In the genomic region with DNA sequence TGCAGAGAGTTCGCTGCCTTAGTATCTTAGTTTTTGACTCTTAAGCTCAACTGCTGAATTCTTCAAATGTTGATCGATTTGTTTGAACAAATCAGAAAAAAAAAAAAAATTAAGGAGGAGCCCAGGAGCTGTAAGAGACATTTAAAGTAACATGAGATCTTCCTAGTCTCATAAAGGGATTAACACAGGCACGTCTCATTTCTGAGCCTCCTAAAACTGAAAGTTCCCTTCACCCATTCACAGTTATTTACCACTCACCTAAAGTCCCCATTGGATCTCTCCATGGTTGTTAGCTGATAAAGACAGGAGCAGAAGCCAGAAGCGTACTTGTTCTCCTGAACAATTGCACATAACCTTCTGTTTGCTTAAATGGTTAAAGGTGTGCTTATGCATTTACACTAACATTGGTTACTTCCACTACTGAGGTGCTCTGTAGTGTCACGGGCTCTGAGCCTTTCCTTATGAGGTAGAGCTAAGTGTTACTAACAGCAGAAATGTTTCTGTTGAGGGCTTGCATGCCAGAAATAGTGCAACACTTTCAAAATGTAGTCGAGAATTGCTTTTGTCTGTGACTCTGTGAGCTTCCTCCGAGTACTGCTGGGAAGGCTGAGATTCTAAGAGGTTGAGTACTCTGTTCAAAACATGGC, we compare ENCODE assay signal across 9 mouse cellular contexts. TPM values are rescaled to one million over a fixed set of nuclear protein-coding genes. Genes with fewer than 3 reads are reported as not detected.
DNase-seq lines count a peak whose midpoint lies in the region; ATAC-seq and TF ChIP-seq lines count a peak whose summit lies in the region.
"Had no signal": no experiment of that assay in that cellular context is flagged by ENCODE, and none has a peak within 500 bp of the region (broad histone marks: within the 10 kb centered on the region; RNA-seq: fewer than 3 reads in every experiment).

Gene Hnmt (minus strand): TSS at position 51 of the 647 bp plus-strand sequence.

- no peaks in the 10 kb centered on the region for H3K27me3 ChIP-seq in forebrain, embryonic 11.5 days (ENCODE audit: control insufficient read depth, insufficient read depth, low read length)
- H3K27me3 ChIP-seq in hindbrain, postnatal 0 days (ENCODE audit: insufficient read depth, low read length): no peaks in the 10 kb centered on the region
- H3K27me3 ChIP-seq in liver, embryonic 13.5 days: no peaks in the 10 kb centered on the region

- peak within 1 kb of the TSS; percentile 57 for H3K4me2 ChIP-seq in forebrain, embryonic 11.5 days (ENCODE audit: low read depth, low read length, severe bottlenecking)
- peak within 1 kb of the TSS; percentile 68 for H3K4me2 ChIP-seq in hindbrain, postnatal 0 days (ENCODE audit: low read depth, low read length)
- peak within 1 kb of the TSS; percentile 56 for H3K4me2 ChIP-seq in liver, embryonic 13.5 days

- DNase-seq in left cerebral cortex, adult 2 months (ENCODE audit: extremely low spot score in 1 of 2, low spot score in 2 of 2): no peak
- no peak for DNase-seq in left cerebral cortex, adult 9 months (ENCODE audit: low spot score in 2 of 2)
- no peak for DNase-seq in forebrain, embryonic 11.5 days (ENCODE audit: low spot score)
- DNase-seq in hindbrain, postnatal 0 days (ENCODE audit: low spot score): no peak
- DNase-seq in liver, embryonic 13.5 days: no peak
- DNase-seq in retina, embryonic 14.5 days (ENCODE audit: low spot score): peak; percentile 2
- no peak for DNase-seq in spleen, adult 12 weeks (ENCODE audit: low spot score)

- intact Hi-C loops in left cerebral cortex, adult 2 months (cut with DNase I): no loop called here

- no peak for TF ChIP-seq CTCF in left cerebral cortex, adult 2 months (IDR thresholded peaks at IDR 0.05)
- no peak for TF ChIP-seq CTCF in hindbrain, postnatal 0 days (IDR thresholded peaks at IDR 0.05; ENCODE audit: low read depth)

- ATAC-seq in forebrain, embryonic 11.5 days (replicated peaks; ENCODE audit: low FRiP score): no peak
- ATAC-seq in hindbrain, postnatal 0 days: no peak
- ATAC-seq in liver, embryonic 13.5 days (ENCODE audit: low read depth): no peak
- no peak for ATAC-seq in activated CD4-positive, CD25-positive, alpha-beta regulatory T cell, adult 4 months

- H3K4me1 ChIP-seq in forebrain, embryonic 11.5 days (replicated peaks; ENCODE audit: control insufficient read depth, insufficient read depth, low read length): no peaks in the 10 kb centered on the region
- H3K4me1 ChIP-seq in hindbrain, postnatal 0 days (ENCODE audit: insufficient read depth, low read length): no peaks in the 10 kb centered on the region
- 0 out of 2 replicates have a peak, but pooled peaks cover 7% of the 10 kb centered on the region for H3K4me1 ChIP-seq in liver, embryonic 13.5 days (replicated peaks)

- peak within 1 kb of the TSS; percentile 60 for H3K4me3 ChIP-seq in left cerebral cortex, adult 2 months
- peak within 1 kb of the TSS; percentile 29 for H3K4me3 ChIP-seq in forebrain, embryonic 11.5 days (ENCODE audit: low read depth, low read length)
- peak within 1 kb of the TSS; percentile 47 for H3K4me3 ChIP-seq in hindbrain, postnatal 0 days (ENCODE audit: low read length)
- peak within 1 kb of the TSS; percentile 29 for H3K4me3 ChIP-seq in liver, embryonic 13.5 days (replicated peaks)
- H3K4me3 ChIP-seq: myocyte had no signal

- H3K36me3 ChIP-seq in forebrain, embryonic 11.5 days (ENCODE audit: control insufficient read depth, insufficient read depth, low read length): no peaks in the 10 kb centered on the region
- no peaks in the 10 kb centered on the region for H3K36me3 ChIP-seq in hindbrain, postnatal 0 days (ENCODE audit: insufficient read depth, low read length)
- H3K36me3 ChIP-seq in liver, embryonic 13.5 days: no peaks in the 10 kb centered on the region

- H3K9me3 ChIP-seq in forebrain, embryonic 11.5 days (ENCODE audit: control insufficient read depth, low read length): no peaks in the 10 kb centered on the region
- no peaks in the 10 kb centered on the region for H3K9me3 ChIP-seq in hindbrain, postnatal 0 days (ENCODE audit: low read length)
- H3K9me3 ChIP-seq in liver, embryonic 13.5 days (replicated peaks): no peaks in the 10 kb centered on the region

- WGBS in forebrain, embryonic 11.5 days: 52% methylated on average over 7 of the region's 7 CpGs
- 42% methylated on average over 7 of the region's 7 CpGs for WGBS in hindbrain, postnatal 0 days
- 39% methylated on average over 7 of the region's 7 CpGs for WGBS in liver, embryonic 13.5 days (ENCODE audit: insufficient replicate concordance)

- peak within 1 kb of the TSS; percentile 37; the same call in 1 of the 2 replicates for H3K9ac ChIP-seq in forebrain, embryonic 11.5 days (ENCODE audit: low read length)
- H3K9ac ChIP-seq in hindbrain, postnatal 0 days (replicated peaks; ENCODE audit: low read length): peak within 1 kb of the TSS; percentile 69
- H3K9ac ChIP-seq in liver, embryonic 13.5 days: peak within 1 kb of the TSS; percentile 26; the same call in 1 of the 2 replicates

- H3K27ac ChIP-seq in left cerebral cortex, adult 2 months: peak within 1 kb of the TSS; percentile 95
- 0 out of 2 replicates have a peak within 1 kb of the TSS, but pooled peaks have one; percentile 6 for H3K27ac ChIP-seq in forebrain, embryonic 11.5 days (ENCODE audit: low read depth, low read length)
- peak within 1 kb of the TSS; percentile 83 for H3K27ac ChIP-seq in hindbrain, postnatal 0 days
- H3K27ac ChIP-seq in liver, embryonic 13.5 days: no peak within 1 kb of the TSS

RNA-seq across cellular contexts. Expression of gene Hnmt, which starts in this region (rescaled TPM):
- 10 to 100 TPM; 19.2 to 19.3 TPM for total RNA-seq in left cerebral cortex, adult 2 months (2021)
- 1.0 and 1.1 TPM in 2 replicates for polyA plus RNA-seq in forebrain, embryonic 11.5 days (2014; fragmentation: Nextera tagmentation; extraction: Ambion mirVana)
- 13.5 and 14.2 TPM in 2 replicates for total RNA-seq in hindbrain, postnatal 0 days (2014; rRNA removed)
- 28.4 and 31.1 TPM in 2 replicates for polyA plus RNA-seq in hindbrain, postnatal 0 days (2015; fragmentation: Nextera tagmentation; extraction: Ambion mirVana)
- 0.41 and 0.43 TPM in 2 replicates for polyA plus RNA-seq in liver, embryonic 13.5 days (2015; fragmentation: Nextera tagmentation; extraction: Ambion mirVana)
- polyA plus RNA-seq in activated CD4-positive, CD25-positive, alpha-beta regulatory T cell, adult 4 months (2017; shearing (Covaris generic)): not detected
- polyA plus RNA-seq: myocyte had no signal

Comparison
In these comparisons a context has a peak if more than half of its experiments do, and no peak if none do; other contexts are left out.
1. RNA of gene Hnmt (polyA plus RNA-seq): 28.4 to 31.1 TPM in hindbrain, postnatal 0 days; 1.0 to 1.1 TPM in forebrain, embryonic 11.5 days, 0.41 to 0.43 TPM in liver, embryonic 13.5 days and not detected in activated CD4-positive, CD25-positive, alpha-beta regulatory T cell, adult 4 months; every median in the first group is over 10 times any median in the second.
2. Peak in every context shown above with its lines, with median percentiles within 50 percentile points of each other: H3K4me3 ChIP-seq, H3K4me2 ChIP-seq and H3K9ac ChIP-seq.